Mouse (Mus musculus) naive thymus-derived CD4-positive, alpha-beta T cell, adult 2 months (primary cell): ENCODE measurements around the gene Dock11.

Experiments
- DNase-seq: peaks from one replicate; pipeline ENCODE4 v3.0.0-alpha.2; 2011; ENCODE audit warnings: low read depth

Gene Dock11

GRCm38 (mm10) chrX:35888087-35888895, at the start of gene Dock11:
Gene Dock11 (plus strand): TSS chrX:35888832.
- peak; percentile 82 for DNase-seq

- DNase-seq = peak; percentile 57
These were observed 8.9 kb upstream of the Dock11 start for GRCm38 (mm10) chrX:35879703-35880102.

- DNase-seq = peak; percentile 68
These were observed 540 bp downstream of the Dock11 start for GRCm38 (mm10) chrX:35888945-35889799.

GRCm38 (mm10) chrX:35889800-35890106, 1.1 kb downstream of the Dock11 start:
- DNase-seq = peak; percentile 38

- DNase-seq = peak; percentile 40
These were observed 3.0 kb downstream of the Dock11 start for GRCm38 (mm10) chrX:35891534-35892125.

GRCm38 (mm10) chrX:35892377-35892776, 3.7 kb downstream of the Dock11 start:
- DNase-seq = no peak

GRCm38 (mm10) chrX:35897648-35898500, 9.2 kb downstream of the Dock11 start:
- DNase-seq = peak; percentile 62

- DNase-seq = no peak
These were observed 9.8 kb downstream of the Dock11 start for GRCm38 (mm10) chrX:35898501-35898766.

GRCm38 (mm10) chrX:35904352-35904751, 15.7 kb downstream of the Dock11 start:
- no peak for DNase-seq

- no peak for DNase-seq
These were observed 18.2 kb downstream of the Dock11 start for GRCm38 (mm10) chrX:35906696-35907330.

GRCm38 (mm10) chrX:35919558-35919957, 30.9 kb downstream of the Dock11 start:
- no peak for DNase-seq

GRCm38 (mm10) chrX:35920096-35920607, 31.5 kb downstream of the Dock11 start:
- no peak for DNase-seq

GRCm38 (mm10) chrX:35921922-35922321, 33.3 kb downstream of the Dock11 start:
- DNase-seq = no peak

GRCm38 (mm10) chrX:35924705-35925264, 36.2 kb downstream of the Dock11 start:
- DNase-seq = peak; percentile 29

GRCm38 (mm10) chrX:35930094-35930933, 41.7 kb downstream of the Dock11 start:
- DNase-seq = no peak

- no peak for DNase-seq
These were observed 42.3 kb downstream of the Dock11 start for GRCm38 (mm10) chrX:35930934-35931406.

GRCm38 (mm10) chrX:35931945-35932344, 43.3 kb downstream of the Dock11 start:
- DNase-seq = no peak

- DNase-seq = no peak
These were observed 44.3 kb downstream of the Dock11 start for GRCm38 (mm10) chrX:35932952-35933351.

GRCm38 (mm10) chrX:35938112-35938511, 49.5 kb downstream of the Dock11 start:
- DNase-seq = no peak

- no peak for DNase-seq
These were observed 57.8 kb downstream of the Dock11 start for GRCm38 (mm10) chrX:35946394-35946793.
